Mouse (Mus musculus): ENCODE data around the gene Ano10.

Gene Ano10

GRCm38 (mm10) chr9:122156389-122157078, 137.7 kb downstream of the Ano10 start:
- no peak for DNase-seq (ENCODE audit: low read depth)

DNA sequence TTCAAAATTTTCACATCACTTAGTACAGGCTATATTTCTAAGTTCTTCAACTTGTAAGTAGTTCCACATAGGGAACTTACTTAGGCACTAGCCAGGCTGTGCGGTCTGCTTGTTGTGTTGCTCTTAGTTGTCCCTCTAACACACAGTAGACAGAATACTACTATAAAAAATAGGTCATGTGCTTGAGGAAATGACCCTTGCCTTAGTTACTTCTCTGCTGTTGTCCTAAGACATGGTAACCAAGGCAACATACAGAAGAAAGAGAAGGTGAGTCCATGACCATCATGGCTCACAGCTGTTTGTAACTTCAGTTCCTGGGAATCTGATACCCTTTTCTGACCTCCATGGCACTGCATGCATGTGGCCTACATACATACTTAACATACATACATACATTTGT, 139.0 kb downstream of the Ano10 start:
- DNase-seq (ENCODE audit: low read depth): no peak

DNA sequence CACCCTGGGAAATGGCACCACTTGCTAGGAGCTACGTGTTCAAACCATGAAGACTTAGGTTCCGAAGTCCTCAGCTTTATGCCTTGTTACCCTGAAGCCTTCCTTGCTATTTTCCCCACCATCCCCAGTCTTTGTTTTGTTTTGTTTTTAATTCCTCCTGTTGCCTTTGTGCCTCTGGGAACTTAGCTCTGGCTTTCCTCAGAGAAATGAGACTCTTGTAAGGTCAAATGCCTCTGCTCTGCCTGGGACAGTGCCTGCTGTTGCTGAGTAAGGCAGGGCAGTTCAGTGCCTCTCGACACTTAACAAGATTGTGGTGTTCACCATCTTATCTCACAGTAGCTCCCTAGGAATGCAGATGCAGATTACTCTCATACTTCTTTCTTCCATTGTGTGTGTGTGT, 140.8 kb downstream of the Ano10 start:
- no peak for DNase-seq (ENCODE audit: low read depth)

DNA sequence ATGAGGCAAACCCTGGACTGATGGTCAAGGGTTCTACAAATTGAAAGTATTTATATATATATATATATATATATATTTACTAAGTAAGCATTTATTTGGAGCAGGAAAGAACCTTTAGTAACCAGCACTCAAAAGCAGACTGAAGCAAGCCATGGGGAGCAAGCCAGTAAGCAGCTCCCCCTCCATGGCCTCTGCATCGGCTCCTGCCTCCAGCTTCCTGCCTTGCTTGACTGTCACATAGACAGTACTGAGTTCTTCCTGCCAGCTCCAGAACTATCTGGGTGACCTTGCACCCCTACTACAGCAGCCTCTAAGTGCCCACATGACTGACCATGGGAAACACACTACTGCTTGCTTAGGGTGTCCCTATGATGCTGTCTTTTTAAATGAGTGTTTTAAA, 141.7 kb downstream of the Ano10 start:
- no peak for DNase-seq (ENCODE audit: low read depth)

GRCm38 (mm10) chr9:122152063-122152462, 142.2 kb downstream of the Ano10 start:
- DNase-seq (ENCODE audit: low read depth): peak; percentile 25

GRCm38 (mm10) chr9:122149997-122150826, 144.0 kb downstream of the Ano10 start:
- DNase-seq (ENCODE audit: low read depth): no peak

DNA sequence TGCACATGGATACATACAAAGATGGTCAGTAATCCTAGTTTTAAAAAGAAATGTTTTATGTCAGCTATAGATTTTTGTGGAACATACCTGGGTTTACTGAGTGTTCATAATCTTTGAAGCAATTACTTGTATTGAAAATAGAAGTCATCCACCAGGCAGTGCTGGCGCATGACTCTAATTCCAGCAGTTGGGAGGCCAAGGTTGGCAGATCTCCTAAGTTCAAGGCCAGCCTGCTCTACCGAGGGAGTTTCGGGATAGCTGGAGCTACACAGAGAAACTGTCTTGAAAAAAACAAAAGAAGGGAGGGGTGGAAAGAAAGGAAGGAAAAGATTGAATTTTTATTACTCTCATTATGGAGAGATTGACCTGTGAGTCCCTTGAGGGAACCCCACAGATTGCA, 145.9 kb downstream of the Ano10 start:
- no peak for DNase-seq (ENCODE audit: low read depth)

- no peak for DNase-seq (ENCODE audit: low read depth)
These were observed 147.9 kb downstream of the Ano10 start for GRCm38 (mm10) chr9:122146124-122146870.

DNA sequence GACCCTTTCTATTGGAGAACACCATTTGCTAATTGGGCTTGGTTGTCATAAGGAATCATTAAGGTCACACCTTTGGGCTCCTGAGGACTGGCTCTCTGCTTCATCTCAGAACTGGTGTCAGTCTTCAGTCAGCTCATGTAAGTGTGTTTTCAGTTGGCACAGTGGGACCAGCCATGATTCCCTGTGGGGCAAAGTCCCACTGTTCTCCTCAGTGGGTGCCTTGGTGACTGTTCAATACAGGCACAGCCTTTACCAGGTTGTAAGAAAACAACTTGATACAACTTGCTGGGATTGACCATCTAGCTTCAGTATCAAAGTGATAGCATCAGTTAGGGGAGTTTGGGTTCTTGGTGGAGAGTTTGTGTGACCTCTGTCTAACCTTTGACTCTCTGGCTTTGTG, 148.5 kb downstream of the Ano10 start:
- no peak for DNase-seq (ENCODE audit: low read depth)

GRCm38 (mm10) chr9:122144776-122145175, 149.4 kb downstream of the Ano10 start:
- no peak for DNase-seq (ENCODE audit: low read depth)

GRCm38 (mm10) chr9:122143219-122143618, 151.0 kb downstream of the Ano10 start:
- DNase-seq (ENCODE audit: low read depth): no peak

DNA sequence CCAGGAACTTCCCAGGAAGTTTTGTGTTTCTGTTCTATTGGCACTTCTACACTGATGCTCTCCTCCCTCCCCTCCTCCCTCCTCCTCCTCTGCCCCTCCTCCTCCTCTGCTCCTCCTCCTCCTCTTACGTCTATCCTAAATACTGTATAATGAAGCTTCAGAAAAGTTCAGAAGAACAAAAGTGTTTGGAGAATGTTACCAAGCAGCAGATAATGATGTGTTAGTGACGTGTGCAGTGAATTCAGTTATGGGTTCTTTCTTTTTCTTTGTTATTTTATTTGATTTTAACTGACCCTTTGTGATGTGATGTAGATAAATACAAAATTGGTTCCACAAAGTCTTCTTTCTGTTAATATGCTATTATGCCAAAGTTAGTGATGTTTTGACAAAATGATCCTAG, 155.0 kb downstream of the Ano10 start:
- DNase-seq (ENCODE audit: low read depth): no peak

GRCm38 (mm10) chr9:122138371-122139029, 155.7 kb downstream of the Ano10 start:
- peak; percentile 71 for DNase-seq (ENCODE audit: low read depth)

DNA sequence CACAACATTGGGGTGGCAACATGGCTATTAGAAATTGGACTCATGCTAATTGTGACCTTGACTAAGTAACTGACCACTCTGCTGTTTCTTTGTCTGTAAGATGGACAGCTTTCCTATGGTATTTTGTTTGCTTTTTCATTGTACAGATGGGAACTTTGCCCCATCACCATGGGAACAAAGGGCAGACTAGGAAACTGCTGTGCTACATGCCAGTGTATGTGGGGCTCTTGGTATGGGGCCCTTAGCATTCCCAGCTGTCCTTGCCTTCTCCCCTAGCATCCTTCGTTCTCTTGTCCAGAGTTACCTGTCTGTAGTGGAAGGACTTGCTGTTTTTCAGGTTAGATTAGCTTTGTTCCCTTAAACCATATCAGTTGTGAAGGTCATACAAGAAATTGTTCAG, 156.3 kb downstream of the Ano10 start:
- no peak for DNase-seq (ENCODE audit: low read depth)

DNA sequence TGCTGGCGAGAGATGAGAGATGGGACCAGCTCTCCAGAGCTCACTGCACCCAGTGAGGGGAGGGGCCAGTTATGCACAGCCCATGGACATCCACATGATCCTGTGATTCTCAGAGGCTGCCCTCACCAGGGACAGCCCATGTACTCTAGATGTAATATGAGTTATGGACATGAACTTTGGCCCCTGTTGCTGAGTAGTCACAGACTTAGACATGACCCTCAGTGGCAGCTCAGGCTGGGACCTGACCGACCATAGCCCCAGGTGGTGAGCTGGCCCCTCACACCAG, 158.4 kb downstream of the Ano10 start:
- no peak for DNase-seq (ENCODE audit: low read depth)

GRCm38 (mm10) chr9:122135095-122135884, 158.9 kb downstream of the Ano10 start:
- no peak for DNase-seq (ENCODE audit: low read depth)

DNA sequence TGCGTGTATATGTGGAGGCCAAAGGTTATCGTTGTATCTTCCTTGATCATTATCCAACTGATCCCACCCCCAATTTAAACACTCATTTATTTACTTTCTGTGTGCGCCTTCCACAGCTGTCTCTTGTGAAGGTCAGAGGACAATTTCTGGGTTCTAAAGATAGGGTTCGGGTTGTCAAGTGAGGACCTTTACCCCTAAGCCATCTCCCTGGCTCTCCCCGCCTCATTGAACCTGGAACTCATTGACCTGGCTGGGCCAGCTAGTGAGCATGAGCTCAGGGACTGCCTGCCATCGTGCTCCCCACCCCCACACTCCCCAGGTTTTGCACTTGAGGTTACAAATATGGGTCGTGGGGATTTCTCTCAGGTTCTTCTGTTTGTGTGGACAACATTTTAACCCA, 162.1 kb downstream of the Ano10 start:
- DNase-seq (ENCODE audit: low read depth): no peak

DNA sequence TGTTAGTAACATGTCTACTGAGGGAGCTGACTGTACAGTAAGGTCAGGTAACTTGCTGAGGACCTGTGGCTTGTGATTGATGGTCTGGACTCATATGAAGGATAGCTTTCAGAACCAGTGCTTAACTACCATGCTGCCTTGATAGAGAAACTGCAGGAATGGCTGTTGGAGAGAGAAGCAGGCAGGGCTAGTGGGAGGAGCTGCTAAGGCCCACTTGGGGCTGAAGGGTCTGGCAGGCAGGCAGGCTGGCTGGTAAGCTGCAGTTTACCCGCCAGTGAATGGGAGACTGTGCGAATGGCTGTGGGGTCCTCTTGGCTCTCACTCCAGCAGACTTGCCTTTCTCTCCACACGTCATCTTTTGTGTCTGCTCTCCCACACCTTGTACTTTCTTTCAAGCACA, 163.6 kb downstream of the Ano10 start:
- no peak for DNase-seq (ENCODE audit: low read depth)

- DNase-seq (ENCODE audit: low read depth): peak; percentile 33
These were observed 165.5 kb downstream of the Ano10 start for GRCm38 (mm10) chr9:122128686-122129085.

DNA sequence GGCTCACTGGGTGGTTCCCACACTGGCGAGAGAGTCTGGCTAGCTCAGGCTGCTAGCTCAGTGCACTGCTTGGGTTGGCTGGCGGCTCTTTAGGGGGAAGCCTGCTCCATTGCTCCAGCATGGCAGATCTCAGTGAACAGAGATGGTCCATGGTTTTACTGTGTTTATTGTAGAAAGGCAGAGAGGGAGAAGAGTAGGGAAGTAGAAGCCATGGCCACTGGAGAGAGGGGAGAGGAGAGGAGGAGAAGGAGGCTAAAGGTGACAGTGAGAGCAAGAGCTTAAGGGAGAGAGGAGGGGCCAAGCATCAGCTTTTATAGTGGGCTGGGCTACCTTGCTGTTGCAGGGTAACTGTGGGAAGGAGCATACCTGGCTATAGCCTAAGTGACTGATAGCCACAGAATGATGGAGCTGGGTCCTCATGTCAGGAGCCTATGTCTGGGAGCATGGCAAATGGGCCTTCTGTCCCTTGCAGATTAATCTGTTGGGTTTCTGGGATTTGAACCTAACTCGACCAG, 166.9 kb downstream of the Ano10 start:
- no peak for DNase-seq (ENCODE audit: low read depth)

GRCm38 (mm10) chr9:122126790-122127189, 167.4 kb downstream of the Ano10 start:
- no peak for DNase-seq (ENCODE audit: low read depth)

Measured in 416B (cell line).